Mouse (Mus musculus) adrenal gland, adult 18-20 months (tissue): ENCODE measurements at regions not wholly inside any gene's neighbourhood (a gene's known extent, or its start where the extent isn't known, plus 50 kb on each side); places are given as distances from the start of the nearest gene placed in this dataset.

Experiments
- DNase-seq, 2 experiments: peaks; one replicate each; pipeline ENCODE4 v3.0.0; 2021 to 2022; ENCODE audit warnings: low spot score in 2 of 2

DNA sequence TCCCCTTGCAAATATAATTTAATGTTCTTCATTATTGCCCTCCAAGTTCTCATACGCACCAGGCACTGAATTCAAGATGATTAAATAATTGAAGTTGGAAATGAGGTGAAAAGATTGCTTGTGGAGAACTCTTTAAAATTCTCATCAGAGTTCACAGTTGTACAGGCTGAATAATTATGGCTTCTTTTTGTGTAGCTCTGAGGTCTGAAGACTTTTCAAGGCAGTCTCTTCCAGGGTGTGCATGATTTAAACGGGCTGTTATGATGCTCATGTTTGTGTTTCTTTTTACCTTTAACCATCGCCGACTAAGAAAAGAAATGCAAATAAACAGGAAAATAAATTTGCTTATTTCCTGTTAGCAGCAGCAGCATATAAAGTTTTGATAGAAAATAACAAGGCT is 185.3 kb downstream of the Plk2 start:
- DNase-seq, result no peak

DNA sequence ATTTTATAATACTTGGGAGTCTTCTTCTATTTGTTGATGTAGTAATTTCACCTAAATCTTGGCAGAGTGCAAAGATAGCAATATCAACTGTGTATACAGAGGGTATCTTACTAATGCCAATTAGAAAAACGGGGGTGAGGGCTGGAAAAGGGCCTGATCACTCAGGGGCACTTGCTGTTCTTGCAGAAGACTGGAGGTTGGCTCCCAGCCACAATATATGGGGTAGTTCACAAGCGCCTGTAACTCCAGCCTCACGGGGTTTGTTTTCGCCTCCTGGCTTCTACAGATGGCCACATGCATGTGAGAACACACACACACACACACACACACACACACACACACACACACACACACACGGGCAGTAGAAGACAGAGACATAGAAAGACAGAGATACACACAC is 185.7 kb downstream of the Plk2 start:
- no peak for DNase-seq

DNA sequence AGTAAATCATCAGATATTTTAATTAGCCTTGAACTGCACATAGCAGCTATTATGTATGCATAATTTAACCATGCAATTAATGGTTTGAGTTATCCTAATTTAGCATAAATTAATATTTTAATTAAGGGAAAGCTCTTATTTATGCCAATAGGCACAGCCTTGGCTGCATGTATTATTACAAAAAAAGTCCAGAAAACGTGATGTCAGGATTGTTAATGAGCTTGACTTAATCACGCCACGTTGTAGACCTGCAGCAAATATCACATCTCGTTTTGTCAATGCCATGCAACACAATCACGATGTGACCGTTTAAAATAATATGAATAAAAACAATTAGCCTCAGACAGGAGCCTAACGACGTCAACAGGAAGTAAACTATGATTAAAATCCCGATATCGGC is 189.9 kb downstream of the Plk2 start:
- DNase-seq, result no peak

DNA sequence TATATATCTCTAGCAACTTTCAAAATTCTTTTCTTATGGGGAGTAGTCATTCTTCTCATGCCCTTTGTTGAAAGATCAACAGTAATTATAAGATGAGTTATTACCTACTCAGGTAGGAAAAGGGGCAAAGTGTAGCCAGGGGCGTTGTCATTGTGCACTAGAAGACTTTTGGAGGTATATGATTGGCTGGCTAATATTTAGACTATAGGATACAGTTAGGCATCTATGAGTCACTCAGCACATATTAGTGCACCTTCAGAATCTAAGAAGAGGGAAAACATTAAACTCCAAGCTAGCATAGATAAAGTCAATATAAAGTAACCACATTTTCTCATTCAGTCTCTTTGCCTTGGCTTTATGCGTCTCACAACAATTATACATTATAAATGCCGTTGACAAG is 199.8 kb downstream of the Plk2 start:
- DNase-seq, result no peak

DNA sequence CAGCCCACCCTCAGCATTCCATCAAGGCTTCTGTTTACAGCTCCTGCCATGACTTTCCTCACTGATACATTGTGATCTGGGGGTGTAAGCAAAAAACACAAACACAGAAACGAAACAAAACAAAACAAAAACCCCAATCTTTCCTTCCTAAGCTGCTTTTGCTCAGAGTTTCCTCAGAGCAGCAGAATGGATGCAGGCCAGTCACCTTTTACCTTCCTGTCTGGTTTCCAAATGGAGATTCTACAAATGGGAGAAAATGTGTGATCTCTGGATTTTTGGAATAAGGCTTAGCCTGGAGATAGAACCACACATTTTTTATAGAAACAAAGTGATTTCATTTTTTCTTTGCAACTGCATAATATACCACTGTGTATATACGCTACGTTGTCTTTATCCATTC is 204.8 kb downstream of the Plk2 start:
- DNase-seq, result no peak

DNA sequence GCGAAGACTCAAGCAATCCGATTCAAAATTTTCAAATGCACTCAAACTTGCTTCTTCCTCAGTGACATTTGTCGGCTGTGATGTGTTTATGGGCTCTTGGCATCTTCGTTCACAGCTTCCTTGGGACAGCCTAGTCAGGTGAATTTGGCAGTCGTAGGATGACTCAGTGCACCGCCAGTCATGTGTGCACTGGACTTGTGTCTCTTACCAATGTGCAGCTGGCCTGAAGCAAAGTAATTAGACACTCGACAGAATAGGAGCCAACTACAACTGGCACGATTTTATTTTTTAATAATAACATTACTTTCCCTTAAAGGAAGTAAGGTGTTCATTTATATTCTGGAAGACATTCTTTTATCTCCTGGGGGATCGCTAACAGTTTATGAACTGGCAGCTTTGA is 205.5 kb downstream of the Plk2 start:
- DNase-seq, result no peak

DNA sequence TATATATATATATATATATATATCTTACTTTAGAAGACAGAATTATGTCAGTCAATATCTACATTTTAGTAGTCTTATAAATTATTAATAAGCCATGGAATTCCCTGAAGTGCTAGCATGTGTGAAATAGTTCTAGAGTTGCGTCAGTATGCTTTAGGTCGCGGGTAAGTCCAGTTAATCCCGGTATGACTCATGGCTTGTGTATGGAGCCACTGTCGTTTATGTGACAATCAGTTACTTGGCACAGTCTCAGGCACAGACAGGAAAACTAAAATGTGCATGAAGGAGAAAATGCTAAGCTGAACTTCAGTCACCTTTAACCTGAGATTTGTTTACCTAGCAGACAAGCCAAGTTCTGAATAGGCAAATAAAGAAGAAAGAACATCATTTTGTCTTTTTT is 206.5 kb downstream of the Plk2 start:
- no peak for DNase-seq

DNA sequence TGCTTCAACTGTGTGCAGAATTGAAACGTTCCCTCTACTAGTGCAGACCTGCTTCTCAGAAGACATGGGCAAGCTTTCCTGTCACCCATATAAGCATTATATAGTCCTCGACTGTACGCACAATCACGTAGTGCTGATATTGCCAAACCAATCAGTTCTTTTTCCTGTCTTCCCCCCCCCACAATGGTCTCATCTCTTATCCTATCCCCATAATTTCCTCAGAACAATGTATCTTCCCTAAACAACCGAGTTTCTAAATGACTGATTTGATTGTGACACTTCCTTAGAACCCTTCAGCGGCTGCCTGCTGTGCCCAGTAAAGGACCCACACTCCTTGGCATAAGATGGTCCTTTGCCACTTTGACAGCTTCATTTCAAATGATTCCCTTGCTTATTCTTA is 207.0 kb downstream of the Plk2 start:
- no peak for DNase-seq

DNA sequence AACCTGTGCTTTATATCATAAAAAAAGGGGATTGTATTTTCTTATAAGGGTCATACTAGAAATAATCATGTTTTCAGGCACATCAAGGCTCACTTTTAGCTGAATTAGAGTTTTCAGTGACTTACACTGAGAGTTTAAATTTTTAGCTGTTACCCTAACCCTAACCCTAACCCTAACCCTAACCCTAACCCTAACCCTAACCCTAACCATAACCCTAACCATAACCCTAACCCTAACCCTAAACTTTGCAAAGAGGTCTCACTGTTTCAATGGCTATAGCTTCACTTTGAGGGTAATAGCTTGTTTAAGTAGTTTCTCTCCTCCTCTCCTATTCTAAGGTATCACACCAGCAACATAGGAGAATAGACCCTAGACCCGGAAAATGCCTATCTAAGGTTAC is 208.0 kb downstream of the Plk2 start:
- no peak for DNase-seq

DNA sequence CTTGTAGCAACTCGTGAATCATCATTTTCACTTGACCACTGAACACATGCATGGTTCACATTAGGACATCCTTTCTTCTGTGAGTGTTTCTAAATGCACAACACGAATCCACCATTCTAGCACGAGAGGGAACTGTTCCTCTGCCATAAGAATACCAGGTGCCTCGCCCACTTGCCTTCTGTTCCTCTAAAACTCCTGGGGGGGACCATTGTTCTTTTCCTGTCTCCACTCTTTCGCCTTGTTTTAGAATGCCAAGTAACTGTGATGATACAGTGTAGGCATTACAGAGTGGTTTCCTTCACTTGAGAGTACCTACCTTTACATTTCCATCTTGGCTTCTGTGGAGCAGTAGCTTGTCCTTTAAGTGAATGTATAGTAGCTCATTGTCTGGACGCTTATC is 224.2 kb downstream of the Plk2 start:
- no peak for DNase-seq

DNA sequence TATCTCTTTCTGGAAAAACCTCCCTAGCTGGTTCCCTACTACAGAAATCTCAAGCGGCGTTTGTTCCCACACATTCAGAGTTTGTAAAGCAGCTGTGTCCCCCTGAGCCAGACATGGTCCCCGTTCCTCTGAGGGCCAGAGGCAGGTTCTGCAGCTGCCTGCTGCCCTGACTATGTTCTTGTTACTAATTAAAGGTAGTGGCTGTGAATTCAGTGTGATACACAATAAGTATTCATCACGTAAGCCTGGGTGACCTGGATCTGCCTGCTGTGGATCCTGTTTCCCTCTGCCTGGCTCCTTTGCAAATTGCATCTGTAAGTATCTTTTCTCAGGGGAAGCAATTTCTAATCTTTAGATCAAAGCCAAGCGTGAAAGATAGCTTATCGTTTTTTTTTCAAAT is 232.3 kb downstream of the Plk2 start:
- no peak for DNase-seq

DNA sequence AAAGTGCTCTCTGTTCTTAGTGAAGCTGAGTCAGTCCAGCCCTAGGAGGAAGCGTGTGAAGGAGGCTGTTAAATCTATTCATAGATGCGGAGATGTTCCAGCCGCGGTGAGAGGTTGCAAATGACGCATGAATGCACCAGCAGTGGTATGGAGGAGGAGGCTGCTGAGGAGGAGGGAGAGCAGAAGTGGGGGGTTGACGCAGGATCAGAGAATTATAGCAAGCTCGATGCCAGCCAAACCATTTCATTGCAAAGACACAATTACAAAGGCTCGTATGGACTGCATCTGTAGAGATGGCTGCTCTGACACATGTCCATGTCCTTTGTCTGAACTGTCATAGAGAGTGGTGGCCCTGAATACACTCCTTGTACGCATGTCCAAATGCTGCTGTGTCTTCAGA is 232.9 kb downstream of the Plk2 start:
- no peak for DNase-seq

DNA sequence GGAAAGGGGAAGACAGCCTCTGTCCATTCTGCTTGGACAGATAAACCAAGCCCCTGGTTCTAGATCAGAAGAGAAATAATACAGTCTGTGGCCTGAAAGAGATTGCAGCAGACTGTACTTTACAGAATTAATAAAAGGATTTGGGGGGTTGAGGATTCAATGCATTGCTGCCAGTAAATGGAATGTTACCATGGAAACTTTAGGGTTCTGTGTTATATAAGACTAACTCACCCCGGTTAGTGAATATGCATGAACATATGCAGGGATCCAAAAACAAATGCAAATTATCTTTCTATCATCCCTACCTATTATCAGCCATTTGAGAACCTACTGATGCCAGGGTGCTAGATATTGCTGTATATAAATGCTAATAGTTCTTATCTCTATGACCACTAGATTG is 233.4 kb downstream of the Plk2 start:
- DNase-seq, result no peak

DNA sequence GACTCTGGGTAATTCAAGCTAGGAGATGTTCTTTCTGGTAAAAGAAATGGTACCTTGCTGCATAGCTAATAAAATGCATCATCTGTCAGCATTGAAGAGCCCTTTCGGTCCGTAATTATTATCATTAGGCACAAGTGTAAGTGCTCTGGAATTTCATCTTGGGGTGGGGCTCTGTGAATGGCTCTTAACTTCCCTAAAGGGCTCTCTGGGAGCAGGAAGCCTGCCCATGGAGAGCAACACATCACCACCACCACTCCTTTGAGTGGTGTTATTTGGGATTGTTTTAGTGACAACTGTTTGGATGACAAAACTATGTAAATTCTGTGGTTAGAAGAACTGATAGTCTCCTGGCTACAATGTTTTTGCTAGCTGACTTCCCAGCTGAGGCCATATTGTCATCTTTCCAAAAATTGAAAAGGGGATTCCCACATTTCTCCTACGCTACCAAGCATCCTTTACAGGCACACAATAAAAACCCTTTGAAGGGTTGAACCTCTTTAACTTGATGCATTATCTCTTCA is 238.5 kb downstream of the Plk2 start:
- DNase-seq, result no peak

DNA sequence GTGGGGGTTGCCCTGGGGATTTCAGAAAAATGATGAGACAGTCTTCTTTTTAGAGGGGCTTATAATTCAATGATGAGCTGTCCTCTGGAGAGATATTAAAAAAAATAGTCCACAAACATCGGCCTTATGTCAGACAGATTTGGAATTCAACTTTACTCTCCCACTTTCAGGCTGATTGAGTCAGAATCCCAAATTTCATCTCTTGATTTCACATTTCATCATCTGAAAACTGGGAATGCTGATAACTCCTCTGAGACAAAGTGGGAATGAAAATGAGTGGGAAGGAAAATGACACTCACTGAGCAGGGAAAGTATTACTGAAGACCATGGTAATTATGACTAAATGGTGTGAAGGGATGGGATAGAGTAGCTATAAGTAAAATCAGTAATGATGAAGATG is 239.1 kb downstream of the Plk2 start:
- DNase-seq, result no peak

DNA sequence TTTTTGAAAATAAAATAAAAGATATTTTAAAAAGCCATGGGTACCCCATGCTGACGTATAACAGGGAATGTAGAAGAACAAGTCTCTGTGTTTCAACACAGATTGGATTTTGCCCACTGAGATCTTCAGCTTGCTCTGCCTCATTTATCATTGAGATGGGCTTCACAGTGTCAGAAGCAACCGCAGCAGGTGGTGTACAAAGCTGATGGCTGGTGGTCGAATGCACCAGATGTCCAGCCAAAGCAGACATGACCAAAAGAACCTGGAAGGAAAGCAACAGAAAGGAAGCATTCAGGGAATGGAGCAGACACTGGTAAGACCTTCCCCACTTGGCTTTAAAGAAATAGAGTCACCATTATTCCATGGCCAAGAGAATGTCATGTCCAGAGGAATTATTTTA is 247.9 kb downstream of the Plk2 start:
- no peak for DNase-seq

DNA sequence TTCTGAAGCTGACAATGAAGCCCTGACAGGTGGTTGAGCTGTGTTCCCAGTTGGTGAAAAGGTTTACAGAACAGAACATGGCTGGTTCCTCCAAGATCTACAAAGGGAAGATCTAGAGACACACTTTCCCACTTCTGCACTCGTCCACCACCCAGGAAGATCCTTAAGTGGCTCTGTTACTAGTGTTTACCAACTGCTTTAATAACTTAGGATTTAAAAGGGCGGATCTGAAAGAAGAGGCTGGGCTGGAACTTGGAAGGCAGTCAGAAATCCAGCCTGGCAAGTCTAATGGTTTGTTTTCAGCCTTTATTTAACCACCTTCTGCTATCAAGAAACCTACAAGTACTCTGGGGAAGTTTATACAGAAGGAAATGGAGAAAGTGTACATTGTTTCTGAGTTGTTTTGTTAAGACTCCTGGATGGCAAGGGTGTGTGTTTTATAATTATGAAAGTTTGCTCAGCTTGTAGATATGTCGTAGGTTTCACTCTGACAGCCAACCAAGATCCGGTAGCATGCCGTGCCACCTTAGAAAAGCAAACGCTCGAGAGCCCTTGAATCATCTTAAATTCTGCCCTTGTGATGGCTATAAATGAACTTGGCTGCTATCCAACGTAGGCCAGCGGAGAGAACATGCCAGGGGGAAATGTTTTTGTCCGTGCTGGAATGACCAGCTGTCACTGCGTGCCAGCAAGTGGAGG is 248.5 kb downstream of the Plk2 start:
- peak in 1 of 2 experiments; percentile 5 for DNase-seq

DNA sequence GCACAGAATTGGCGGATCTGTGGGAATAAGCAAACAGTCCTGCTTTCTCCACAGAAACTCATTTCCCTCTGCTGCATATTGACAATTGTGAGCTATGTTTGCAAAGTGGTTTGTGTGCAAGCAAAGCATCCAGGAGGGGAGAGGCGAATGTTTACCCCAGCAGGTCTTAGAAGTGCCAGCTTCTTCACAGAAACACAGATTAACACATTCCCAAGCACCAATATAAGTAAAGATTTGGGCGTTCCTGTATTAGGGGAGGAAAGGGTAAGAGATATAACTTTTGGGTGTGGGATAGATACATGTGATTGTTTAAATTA is 249.0 kb downstream of the Plk2 start:
- no peak for DNase-seq

DNA sequence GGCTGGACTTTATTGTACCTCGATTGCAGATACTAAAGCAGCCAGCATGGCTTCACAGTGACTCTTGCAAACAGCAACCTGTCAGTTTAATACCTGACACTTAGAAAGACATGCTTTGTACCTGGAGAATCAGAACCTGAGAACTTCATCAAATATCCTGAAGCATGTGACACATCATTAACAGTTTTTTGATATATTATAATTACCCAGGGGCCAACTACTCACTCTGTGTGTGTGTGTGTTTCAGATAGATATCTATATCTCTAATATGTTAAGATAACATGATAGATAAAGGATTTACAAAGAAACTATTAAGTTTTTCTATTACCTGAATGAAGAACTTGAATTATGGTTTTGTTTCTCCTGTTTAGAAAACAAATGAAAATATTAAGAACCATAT is 254.5 kb downstream of the Plk2 start:
- DNase-seq, result no peak

DNA sequence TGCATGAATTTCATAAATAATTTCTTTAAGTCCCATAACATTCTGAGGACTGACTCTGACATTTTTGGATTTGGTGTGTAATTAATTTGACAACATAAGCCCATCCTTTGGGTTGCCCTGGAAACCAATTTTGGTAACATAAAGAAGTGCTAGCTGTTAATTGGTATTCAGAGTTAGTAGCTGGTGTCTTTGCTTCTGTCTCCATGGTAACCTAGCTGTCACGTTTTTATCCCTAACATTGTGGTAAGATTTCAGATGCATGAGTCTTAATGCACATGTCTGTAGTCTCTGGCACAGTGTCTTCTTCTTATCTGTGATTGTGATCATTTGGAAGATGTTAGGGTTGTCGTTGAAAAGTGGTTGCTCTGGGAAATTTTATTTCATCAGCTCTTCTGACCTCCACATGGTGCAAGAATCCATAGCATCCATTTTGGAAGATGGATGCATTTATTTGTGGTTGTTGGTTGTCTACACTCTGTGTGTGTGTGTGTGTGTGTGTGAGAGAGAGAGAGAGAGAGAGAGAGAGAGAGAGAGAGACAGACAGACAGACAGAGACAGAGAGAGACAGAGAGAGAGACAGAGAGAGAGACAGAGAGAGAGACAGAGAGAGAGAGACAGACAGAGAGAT is 255.1 kb downstream of the Plk2 start:
- no peak for DNase-seq

DNA sequence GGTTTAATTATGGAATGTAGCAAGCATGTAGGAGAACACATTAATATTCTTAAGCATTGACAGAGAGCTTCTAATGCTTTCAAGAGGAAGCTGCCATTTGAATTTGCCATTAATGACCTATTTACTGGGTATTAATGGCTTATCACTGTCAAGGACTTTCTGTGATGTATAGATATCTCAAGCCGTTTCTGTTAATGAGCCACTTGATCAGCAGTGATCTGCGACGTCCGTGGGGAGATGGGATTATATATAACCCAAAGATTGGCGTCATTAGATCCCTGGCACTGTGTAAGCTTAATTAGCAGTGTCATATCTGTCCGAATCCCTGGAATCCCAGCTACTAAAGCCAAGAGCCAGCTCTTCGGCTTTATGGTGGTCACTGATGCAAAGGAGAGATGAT is 257.4 kb downstream of the Plk2 start:
- DNase-seq, result no peak

DNA sequence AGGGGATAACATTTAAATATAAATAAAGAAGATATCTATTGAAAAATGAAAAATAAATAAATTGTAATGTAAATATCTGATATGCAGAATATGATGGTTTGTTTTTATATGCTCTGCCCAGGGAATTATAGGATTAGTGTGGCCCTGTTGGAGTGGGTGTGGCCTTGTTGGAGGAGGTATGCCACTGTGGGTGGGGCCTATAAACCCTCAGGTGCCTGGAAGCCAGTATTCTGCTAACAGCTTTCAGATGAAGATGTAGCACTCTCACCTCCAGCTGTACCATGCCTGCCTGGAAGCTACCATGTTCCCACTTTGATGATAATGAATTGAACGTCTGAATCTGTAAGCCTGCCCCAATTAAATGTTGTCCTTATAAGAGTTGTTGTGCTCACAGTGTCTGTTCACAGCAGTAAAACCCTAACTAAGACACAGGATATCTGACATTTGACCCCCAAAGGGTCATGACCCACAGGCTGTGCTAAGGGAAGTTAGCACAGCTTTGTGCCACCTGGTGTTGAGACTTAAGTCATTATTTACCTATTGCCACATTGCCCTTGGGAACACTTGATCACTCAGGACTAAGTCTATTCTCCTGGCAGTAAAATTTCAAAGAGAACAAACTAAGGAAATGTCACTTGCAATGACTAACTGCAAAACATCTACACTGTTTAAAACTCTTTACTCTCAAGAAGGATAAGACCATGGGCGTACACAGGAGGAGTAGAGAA is 270.4 kb downstream of the Plk2 start:
- DNase-seq, result no peak
